Mouse (Mus musculus): ENCODE measurements around the gene Pde4dip. TPM values are rescaled to one million over a fixed set of nuclear protein-coding genes. Genes with fewer than 3 reads are reported as not detected.

Pde4dip gene
- total RNA-seq, 2 experiments from 2014 or later = 2,910 to 3,459 TPM

DNA sequence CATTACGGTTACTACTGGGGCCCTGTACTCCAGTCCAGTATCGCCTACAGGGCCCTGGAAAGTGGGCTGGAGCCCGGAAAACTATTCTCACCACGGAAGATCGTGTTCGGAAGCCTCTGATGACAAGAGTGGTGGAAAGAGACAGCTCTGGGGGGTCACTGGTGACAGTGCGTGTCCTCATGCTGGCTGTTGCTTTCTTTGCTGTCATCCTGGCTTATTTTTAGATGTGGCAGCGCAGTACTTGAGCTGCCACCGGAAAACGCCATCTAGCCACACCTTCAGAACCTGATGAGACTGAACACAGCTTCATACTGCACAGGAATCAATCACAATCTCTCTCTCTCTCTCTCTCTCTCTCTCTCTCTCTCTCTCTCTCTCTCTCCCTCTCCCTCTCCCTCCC is 236.9 kb downstream of the Pde4dip start:
- peak; percentile 51 for DNase-seq (ENCODE audit: low spot score)

DNA sequence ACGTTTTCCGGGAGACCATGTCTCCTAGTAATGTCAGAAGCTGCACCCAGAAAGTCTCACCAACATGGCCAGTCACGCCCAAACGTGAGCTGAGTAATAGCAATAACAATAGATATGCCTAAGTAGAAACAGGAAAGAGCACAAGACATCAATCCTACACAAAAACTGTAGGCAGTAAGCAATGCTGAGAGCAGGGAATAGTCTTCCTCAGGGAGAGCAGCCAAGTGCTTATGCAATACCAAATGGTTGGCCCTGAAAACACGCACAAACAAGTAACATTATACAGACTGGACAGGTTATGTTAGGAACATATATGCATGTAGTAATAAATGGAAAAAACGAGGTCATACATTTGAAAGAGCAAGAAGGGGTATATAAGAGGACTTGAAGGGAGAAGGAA is 239.0 kb downstream of the Pde4dip start:
- DNase-seq (ENCODE audit: low spot score) = no peak

DNA sequence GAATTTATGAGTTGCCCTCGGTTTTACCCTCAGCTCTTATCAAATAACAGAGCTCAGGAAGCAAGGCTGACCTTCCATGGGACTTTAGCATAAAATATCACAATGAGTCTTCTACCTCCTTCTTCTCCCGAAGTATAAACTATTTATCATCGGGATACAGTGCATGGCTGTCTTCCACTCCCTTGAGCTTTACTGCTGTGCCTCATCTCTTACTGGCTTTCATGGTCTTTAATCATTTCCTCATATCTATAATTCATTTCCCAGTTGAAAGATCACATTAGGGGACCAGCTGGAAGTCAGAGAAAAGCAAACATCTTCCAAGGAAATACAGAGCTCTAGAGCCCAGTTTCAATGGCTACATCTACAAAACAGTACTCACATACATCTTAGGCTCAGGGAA is 239.5 kb downstream of the Pde4dip start:
- no peak for DNase-seq (ENCODE audit: low spot score)

DNA sequence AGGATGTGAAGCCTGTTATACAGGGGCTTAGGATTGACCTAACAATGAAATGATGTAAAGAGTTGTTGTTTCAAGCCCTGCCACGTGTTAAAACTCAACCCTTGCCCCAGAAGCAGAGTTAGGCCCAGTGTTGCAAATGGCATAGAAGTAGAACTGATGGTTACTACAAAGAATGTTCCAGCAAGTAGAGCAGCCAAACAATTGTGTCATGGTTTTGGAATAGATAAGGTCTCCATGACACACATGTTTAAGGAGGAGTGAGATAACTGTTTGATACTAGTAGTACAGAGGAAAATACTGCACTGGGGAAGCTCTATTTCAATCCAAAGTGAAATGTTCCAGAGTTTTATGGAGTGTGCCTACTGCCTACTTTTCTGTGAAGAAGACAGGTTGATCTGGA is 240.0 kb downstream of the Pde4dip start:
- peak; percentile 21 for DNase-seq (ENCODE audit: low spot score)

DNA sequence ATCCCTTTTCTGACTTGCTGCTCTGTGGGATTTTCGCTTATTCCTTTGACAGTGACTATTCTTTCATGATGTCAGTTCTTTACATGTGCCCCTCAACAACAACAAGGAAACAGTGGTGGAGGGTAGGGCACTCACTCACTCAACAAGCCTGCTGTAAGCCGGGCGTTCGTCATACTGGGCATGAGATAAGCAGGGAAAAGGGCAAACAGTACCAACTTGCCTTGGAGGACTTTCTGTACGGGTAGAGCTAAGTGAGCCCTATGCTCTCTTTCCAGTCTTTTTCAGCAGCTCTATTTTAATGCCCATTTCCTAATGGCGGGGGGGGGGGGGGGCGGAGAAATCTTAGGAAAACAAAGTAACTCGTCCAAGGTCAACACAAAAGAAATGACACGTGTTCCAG is 246.5 kb downstream of the Pde4dip start:
- no peak for DNase-seq (ENCODE audit: low spot score)

DNA sequence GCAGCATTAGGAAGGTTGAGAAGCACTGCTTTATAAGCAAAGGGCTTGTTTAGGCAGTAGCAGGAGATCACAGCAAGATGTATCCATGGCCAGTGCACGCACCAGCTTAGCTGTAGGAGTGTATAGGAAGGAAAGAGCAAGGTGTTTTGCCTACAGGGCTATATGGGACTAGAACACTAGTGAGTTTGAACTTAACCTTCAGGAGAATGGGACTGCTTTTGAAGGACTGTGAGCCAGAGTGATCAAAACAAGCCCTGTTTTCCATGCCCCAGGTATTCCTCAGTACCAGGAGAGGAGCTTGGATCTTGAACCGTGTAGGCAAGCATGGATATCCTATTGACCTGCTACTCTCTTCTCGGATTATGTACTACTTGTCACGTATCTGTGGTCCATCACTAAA is 247.1 kb downstream of the Pde4dip start:
- DNase-seq (ENCODE audit: low spot score) = no peak

Small RNA genes within 50 kb of the gene (microRNA-seq; reads per million reads assigned to microRNA genes)
- gene Mir7225 = not detected

Other genes with a start within 250 kb of the Pde4dip start
- gene Prkab2, start 230.5 kb downstream of the Pde4dip start, total RNA-seq (2021) = 100 to 1,000 TPM; 192 to 194 TPM
- not detected for gene Gm17651, start 214.0 kb downstream of the Pde4dip start, total RNA-seq (2021)
- gene Sec22b, start 12.5 kb upstream of the Pde4dip start, total RNA-seq (2021) = 10 to 100 TPM; 25.7 to 28.8 TPM
- gene Notch2, start 124.8 kb upstream of the Pde4dip start, total RNA-seq (2021) = 1 to 10 TPM; 6.6 to 8.3 TPM